Mouse (Mus musculus): ENCODE results near the gene Htra3.

DNA sequence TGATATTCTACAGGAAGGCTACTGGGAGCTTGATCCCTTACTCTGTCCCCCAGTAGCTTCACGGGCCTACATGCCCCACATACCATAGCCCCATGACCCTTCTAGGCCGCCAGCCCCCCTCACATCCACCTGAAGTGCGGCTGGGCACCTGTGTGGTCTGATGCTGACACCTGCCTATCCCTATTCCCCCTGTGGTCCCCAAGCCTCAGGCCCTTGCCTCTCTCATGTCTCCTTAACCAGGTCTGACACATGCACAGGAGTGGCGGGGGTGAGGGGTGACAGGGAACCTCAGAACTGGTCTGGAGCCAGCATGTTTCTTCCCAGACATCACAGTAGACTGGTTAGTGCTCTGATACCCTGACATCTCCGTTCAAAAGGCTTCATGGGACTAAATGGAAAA lies 71.0 kb downstream of the Htra3 start:
- TF ChIP-seq CTCF (IDR thresholded peaks at IDR 0.05; ENCODE audit: borderline replicate concordance, insufficient read depth, low read depth, low read length) (no peak), POLR2A (IDR thresholded peaks at IDR 0.05; ENCODE audit: borderline replicate concordance, insufficient read depth, low read length) (no peak)
